Mouse (Mus musculus) forebrain, embryonic 16.5 days (tissue): ENCODE results near the gene Pkp4. TPM values are rescaled to one million over a fixed set of nuclear protein-coding genes. Genes with fewer than 3 reads are reported as not detected.

Experiments
- ATAC-seq: fragments of 200-750 bp; cut with Nextera tagmentation; 2 replicates; pipeline ENCODE4 v1.8.0; 2017; ENCODE audit warnings: mild to moderate bottlenecking, moderate library complexity
- H3K27ac ChIP-seq: fragments of 300-500 bp; sonication (generic); 2 replicates; pipeline ENCODE4 v1.5.1; 2014; ENCODE audit warnings: low read length, control low read depth
- H3K27me3 ChIP-seq: fragments of 300-500 bp; sonication (generic); replicated peaks from 2 replicates; pipeline ENCODE4 v1.6.1; 2014; ENCODE audit warnings: low read length; ENCODE audit not compliant: control insufficient read depth, insufficient read depth
- H3K36me3 ChIP-seq: fragments of 300-500 bp; sonication (generic); 2 replicates; pipeline ENCODE4 v1.6.1; 2014; ENCODE audit not compliant: control insufficient read depth, insufficient read depth
- H3K4me1 ChIP-seq: fragments of 300-500 bp; sonication (generic); replicated peaks from 2 replicates; pipeline ENCODE4 v1.6.1; 2014; ENCODE audit warnings: low read length; ENCODE audit not compliant: control insufficient read depth, insufficient read depth
- H3K4me2 ChIP-seq: fragments of 300-500 bp; sonication (generic); 2 replicates; pipeline ENCODE4 v1.6.1; 2014; ENCODE audit warnings: mild to moderate bottlenecking, low read length, control low read depth
- H3K4me3 ChIP-seq: fragments of 300-500 bp; sonication (generic); replicated peaks from 2 replicates; pipeline ENCODE4 v1.5.1; 2014; ENCODE audit warnings: mild to moderate bottlenecking, low read length, control low read depth
- H3K9ac ChIP-seq: fragments of 300-500 bp; sonication (generic); replicated peaks from 2 replicates; pipeline ENCODE4 v1.6.1; 2014; ENCODE audit warnings: low read depth, low read length, control low read depth
- H3K9me3 ChIP-seq: fragments of 300-500 bp; sonication (generic); 2 replicates; pipeline ENCODE4 v1.6.1; 2016; ENCODE audit warnings: low read length; ENCODE audit not compliant: control insufficient read depth
- WGBS: fragments of 180-500 bp; shearing (Covaris S2); extraction: QIAGEN DNeasy Blood & Tissue Kit; methylation state at CpG from one replicate; pipeline ENCODE4 v1.1.7; 2014; 5-methylcytosine and 5-hydroxymethylcytosine counted together
- polyA plus RNA-seq: library from polyadenylated mRNA; unstranded; fragments of >200 nt; fragmentation: Nextera tagmentation; extraction: Ambion mirVana; gene quantifications from 2 replicates; pipeline ENCODE4 v1.2.1, GENCODE M21; 2015

Gene Pkp4
- polyA plus RNA-seq, 1 experiment from 2014 or later, result 26.3 TPM

GRCm38 (mm10) chr2:59404022-59404421, 243.4 kb downstream of the Pkp4 start:
- 72% methylated on average over 8 of the region's 8 CpGs for WGBS
- Histone ChIP-seq H3K36me3 (no peaks in the 10 kb centered on the region), H3K27ac (no peak overlapping the region), H3K27me3 (no peaks in the 10 kb centered on the region), H3K9me3 (no peaks in the 10 kb centered on the region), H3K4me3 (no peak overlapping the region), H3K4me1 (no peaks in the 10 kb centered on the region), H3K9ac (no peak overlapping the region), H3K4me2 (no peak overlapping the region)
- no peak for ATAC-seq

Other genes starting within 250 kb of the Pkp4 start
- gene Ccdc148, start 167 bp upstream of the Pkp4 start, polyA plus RNA-seq, result 4.6 and 5.8 TPM in 2 replicates